ENCODE assay signal across 23 mouse cellular contexts in genomic region chr8:40803379-40804079, GRCm38 (mm10). TPM values are rescaled to one million over a fixed set of nuclear protein-coding genes. Genes with fewer than 3 reads are reported as not detected.
A peak's percentile ranks its signal among the peaks of the same experiment; 100 is the strongest.
DNase-seq lines count a peak whose midpoint lies in the region; ATAC-seq and TF ChIP-seq lines count a peak whose summit lies in the region.
"Had no signal": no experiment of that assay in that cellular context is flagged by ENCODE, and none has a peak within 500 bp of the region (broad histone marks: within the 10 kb centered on the region; RNA-seq: fewer than 3 reads in every experiment).

No protein-coding gene starts in this region.

- peak; percentile 51 for DNase-seq in intestine, embryonic 14.5 days (ENCODE audit: low spot score)
- peak; percentile 67 for DNase-seq in stomach, postnatal 0 days (ENCODE audit: low spot score)
- DNase-seq in c-Kit-positive CD71-positive TER-119-positive erythroid progenitor cells, embryonic 14.5 days (ENCODE audit: low spot score), result no peak
- DNase-seq: adrenal gland, adult 8-10 months; adrenal gland, postnatal 36 days; cerebellum, adult 11 months; cerebellum, adult 9-10 months; cerebellum, postnatal 25 days; gastrocnemius, postnatal 14 days; heart, adult 2 months had no signal

- peak; percentile 75 for ATAC-seq in intestine, embryonic 14.5 days (replicated peaks; ENCODE audit: low FRiP score, low TSS enrichment, low read depth)
- peak; percentile 99 for ATAC-seq in intestine, embryonic 15.5 days
- peak; percentile 98 for ATAC-seq in stomach, postnatal 0 days (ENCODE audit: low FRiP score, low TSS enrichment)
- no peak for ATAC-seq in CD4-positive, CD25-positive, alpha-beta regulatory T cell, adult 4 months
- ATAC-seq: forebrain, embryonic 16.5 days had no signal

- no peak overlapping the region for H3K4me2 ChIP-seq in intestine, embryonic 14.5 days (ENCODE audit: low read length)
- H3K4me2 ChIP-seq in intestine, embryonic 15.5 days (replicated peaks), result no peak overlapping the region
- no peak overlapping the region for H3K4me2 ChIP-seq in stomach, postnatal 0 days (replicated peaks; ENCODE audit: low read depth)
- H3K4me2 ChIP-seq: embryonic facial prominence, embryonic 13.5 days; forebrain, embryonic 12.5 days; heart, embryonic 12.5 days; hindbrain, embryonic 14.5 days had no signal

- no peaks in the 10 kb centered on the region for H3K9me3 ChIP-seq in intestine, embryonic 14.5 days (ENCODE audit: control insufficient read depth, low read length)
- no peaks in the 10 kb centered on the region for H3K9me3 ChIP-seq in intestine, embryonic 15.5 days
- H3K9me3 ChIP-seq in stomach, postnatal 0 days (ENCODE audit: control insufficient read depth, low read length), result no peaks in the 10 kb centered on the region
- H3K9me3 ChIP-seq: embryonic facial prominence, embryonic 13.5 days; forebrain, embryonic 12.5 days; G1E; heart, embryonic 12.5 days; hindbrain, embryonic 10.5 days had no signal

- H3K4me3 ChIP-seq in intestine, embryonic 14.5 days (ENCODE audit: low read depth, low read length), result no peak overlapping the region
- no peak overlapping the region for H3K4me3 ChIP-seq in intestine, embryonic 15.5 days (replicated peaks)
- H3K4me3 ChIP-seq in small intestine, adult 2 months (ENCODE audit: low read depth, low read length), result no peak overlapping the region
- H3K4me3 ChIP-seq in stomach, postnatal 0 days (ENCODE audit: low read depth, low read length), result no peak overlapping the region
- H3K4me3 ChIP-seq: embryonic facial prominence, embryonic 13.5 days; forebrain, embryonic 12.5 days; heart, adult 2 months; heart, embryonic 12.5 days; hindbrain, embryonic 10.5 days had no signal

- WGBS in intestine, embryonic 14.5 days, result 82% methylated on average over 2 of the region's 2 CpGs
- 64% methylated on average over 2 of the region's 2 CpGs for WGBS in intestine, embryonic 15.5 days
- WGBS in small intestine, adult 2 months, result 29% methylated on average over 2 of the region's 2 CpGs
- 63% methylated on average over 2 of the region's 2 CpGs for WGBS in stomach, postnatal 0 days

- H3K36me3 ChIP-seq in intestine, embryonic 14.5 days (ENCODE audit: control insufficient read depth, insufficient read depth, low read length), result no peaks in the 10 kb centered on the region
- no peaks in the 10 kb centered on the region for H3K36me3 ChIP-seq in intestine, embryonic 15.5 days
- no peaks in the 10 kb centered on the region for H3K36me3 ChIP-seq in small intestine, adult 2 months (ENCODE audit: control insufficient read depth, insufficient read depth, low read length)
- H3K36me3 ChIP-seq in stomach, postnatal 0 days (ENCODE audit: control insufficient read depth, insufficient read depth, low read length), result no peaks in the 10 kb centered on the region
- H3K36me3 ChIP-seq: embryonic facial prominence, embryonic 13.5 days; forebrain, embryonic 12.5 days; G1E; heart, embryonic 12.5 days; hindbrain, embryonic 10.5 days had no signal

- no peak for TF ChIP-seq EP300 in stomach, postnatal 0 days (optimal IDR thresholded peaks at IDR 0.05)

- no peaks in the 10 kb centered on the region for H3K27me3 ChIP-seq in intestine, embryonic 14.5 days (replicated peaks; ENCODE audit: control insufficient read depth, insufficient read depth, low read length)
- no peaks in the 10 kb centered on the region for H3K27me3 ChIP-seq in intestine, embryonic 15.5 days (replicated peaks)
- no peaks in the 10 kb centered on the region for H3K27me3 ChIP-seq in small intestine, adult 2 months (ENCODE audit: control insufficient read depth, insufficient read depth, low read length)
- H3K27me3 ChIP-seq in stomach, postnatal 0 days (ENCODE audit: control insufficient read depth, insufficient read depth, low read length), result no peaks in the 10 kb centered on the region
- H3K27me3 ChIP-seq: embryonic facial prominence, embryonic 13.5 days; forebrain, embryonic 12.5 days; heart, embryonic 12.5 days had no signal

- no peak overlapping the region for H3K27ac ChIP-seq in intestine, embryonic 14.5 days (ENCODE audit: low read depth)
- no peak overlapping the region for H3K27ac ChIP-seq in intestine, embryonic 15.5 days
- peak overlapping the region; percentile 81 for H3K27ac ChIP-seq in small intestine, adult 2 months (ENCODE audit: insufficient read depth, low read depth, low read length)
- no peak overlapping the region for H3K27ac ChIP-seq in stomach, postnatal 0 days (replicated peaks)
- H3K27ac ChIP-seq: embryonic facial prominence, embryonic 13.5 days; forebrain, embryonic 12.5 days; heart, adult 2 months; hindbrain, embryonic 10.5 days; hindbrain, embryonic 14.5 days had no signal

- H3K9ac ChIP-seq in intestine, embryonic 14.5 days (ENCODE audit: low read length), result no peak overlapping the region
- no peak overlapping the region for H3K9ac ChIP-seq in intestine, embryonic 15.5 days
- no peak overlapping the region for H3K9ac ChIP-seq in stomach, postnatal 0 days (ENCODE audit: low read length)
- H3K9ac ChIP-seq: embryonic facial prominence, embryonic 13.5 days; forebrain, embryonic 12.5 days; heart, embryonic 12.5 days; hindbrain, embryonic 14.5 days had no signal

- no peak for TF ChIP-seq POLR2A in small intestine, adult 2 months (IDR thresholded peaks at IDR 0.05; ENCODE audit: low read depth, low read length)

- no peaks in the 10 kb centered on the region for H3K4me1 ChIP-seq in intestine, embryonic 14.5 days (replicated peaks; ENCODE audit: control insufficient read depth, insufficient read depth, low read length)
- no peaks in the 10 kb centered on the region for H3K4me1 ChIP-seq in intestine, embryonic 15.5 days (replicated peaks)
- peaks cover 3% of the 10 kb centered on the region; the same call in 1 of the 2 replicates for H3K4me1 ChIP-seq in small intestine, adult 2 months (ENCODE audit: control insufficient read depth, insufficient read depth, insufficient read length, low read length)
- no peaks in the 10 kb centered on the region for H3K4me1 ChIP-seq in stomach, postnatal 0 days (replicated peaks; ENCODE audit: control insufficient read depth, insufficient read depth)
- H3K4me1 ChIP-seq: embryonic facial prominence, embryonic 13.5 days; forebrain, embryonic 12.5 days; heart, embryonic 12.5 days; hindbrain, embryonic 10.5 days had no signal

- TF ChIP-seq CTCF in small intestine, adult 2 months (IDR thresholded peaks at IDR 0.05; ENCODE audit: extremely low read depth, insufficient read length, insufficient replicate concordance, low read depth, low read length), result no peak
- no peak for TF ChIP-seq CTCF in stomach, postnatal 0 days (IDR thresholded peaks at IDR 0.05; ENCODE audit: low read depth)

RNA-seq across cellular contexts. Expression of gene Adam20, which starts 10.5 kb away (rescaled TPM):
- polyA plus RNA-seq in intestine, embryonic 14.5 days (2014; fragmentation: Nextera tagmentation; extraction: Ambion mirVana), result not detected in 2 replicates
- polyA plus RNA-seq in intestine, embryonic 15.5 days (2015; fragmentation: Nextera tagmentation; extraction: Ambion mirVana), result not detected in 2 replicates
- polyA plus RNA-seq in small intestine, adult 2 months (2012; rRNA removed), result not detected in 2 replicates
- polyA plus RNA-seq in stomach, postnatal 0 days (2015; fragmentation: Nextera tagmentation; extraction: Ambion mirVana), result not detected in 2 replicates
- not detected for polyA plus RNA-seq in CD4-positive, CD25-positive, alpha-beta regulatory T cell, adult 4 months (2017; shearing (Covaris generic))
- polyA plus RNA-seq: embryonic facial prominence, embryonic 13.5 days; forebrain, embryonic 12.5 days; forebrain, embryonic 16.5 days; frontal cortex, adult 2 months; G1E; gonadal fat pad, adult 2 months; heart, adult 2 months; heart, embryonic 12.5 days; heart, embryonic 16.5 days; hindbrain, embryonic 10.5 days; hindbrain, embryonic 14.5 days had no signal

RNA-seq across cellular contexts. Expression of gene Adam39, which starts 19.3 kb away (rescaled TPM):
- polyA plus RNA-seq in intestine, embryonic 14.5 days (2014; fragmentation: Nextera tagmentation; extraction: Ambion mirVana), result not detected in 2 replicates
- not detected in 2 replicates for polyA plus RNA-seq in intestine, embryonic 15.5 days (2015; fragmentation: Nextera tagmentation; extraction: Ambion mirVana)
- not detected in 2 replicates for polyA plus RNA-seq in small intestine, adult 2 months (2012; rRNA removed)
- not detected in 2 replicates for polyA plus RNA-seq in stomach, postnatal 0 days (2015; fragmentation: Nextera tagmentation; extraction: Ambion mirVana)
- not detected for polyA plus RNA-seq in CD4-positive, CD25-positive, alpha-beta regulatory T cell, adult 4 months (2017; shearing (Covaris generic))
- polyA plus RNA-seq: embryonic facial prominence, embryonic 13.5 days; forebrain, embryonic 12.5 days; forebrain, embryonic 16.5 days; frontal cortex, adult 2 months; G1E; heart, adult 2 months; heart, embryonic 12.5 days; heart, embryonic 16.5 days; hindbrain, embryonic 10.5 days; hindbrain, embryonic 14.5 days had no signal

RNA-seq across cellular contexts. Expression of gene Adam25, which starts 51.5 kb away (rescaled TPM):
- polyA plus RNA-seq in intestine, embryonic 14.5 days (2014; fragmentation: Nextera tagmentation; extraction: Ambion mirVana), result not detected in 2 replicates
- not detected in 2 replicates for polyA plus RNA-seq in intestine, embryonic 15.5 days (2015; fragmentation: Nextera tagmentation; extraction: Ambion mirVana)
- polyA plus RNA-seq in small intestine, adult 2 months (2012; rRNA removed), result not detected in 2 replicates
- not detected in 2 replicates for polyA plus RNA-seq in stomach, postnatal 0 days (2015; fragmentation: Nextera tagmentation; extraction: Ambion mirVana)
- not detected for polyA plus RNA-seq in CD4-positive, CD25-positive, alpha-beta regulatory T cell, adult 4 months (2017; shearing (Covaris generic))
- polyA plus RNA-seq: embryonic facial prominence, embryonic 13.5 days; forebrain, embryonic 12.5 days; forebrain, embryonic 16.5 days; frontal cortex, adult 2 months; G1E; heart, adult 2 months; heart, embryonic 12.5 days; heart, embryonic 16.5 days; hindbrain, embryonic 10.5 days; hindbrain, embryonic 14.5 days had no signal
